Mouse (Mus musculus) kidney, adult 2 months (tissue): ENCODE results near the gene Ern2.

ENCODE experiments used
- CTCF ChIP-seq: fragments of 200-500 bp; conservative IDR thresholded peaks from 2 replicates; pipeline ENCODE4 v1.5.1; 2011; ENCODE audit warnings: low read depth, mild to moderate bottlenecking, control low read depth, low read length, moderate library complexity, mixed read lengths; ENCODE audit not compliant: insufficient read depth, insufficient read length
- POLR2A ChIP-seq: fragments of 200-500 bp; IDR thresholded peaks from one replicate; pipeline ENCODE4 v1.6.1; 2011; ENCODE audit warnings: low read depth, low read length, control low read depth

- TF ChIP-seq CTCF, result no peak
- no peak for TF ChIP-seq POLR2A
Measured at GRCm38 (mm10) chr7:122170705-122171104, 15.3 kb downstream of the Ern2 start.
